Mouse (Mus musculus) hematopoietic multipotent progenitor cell, adult 10-12 weeks (in vitro differentiated cells): ENCODE measurements around the gene Cav3. TPM values are rescaled to one million over a fixed set of nuclear protein-coding genes. Genes with fewer than 3 reads are reported as not detected.

ENCODE experiments used
- polyA plus RNA-seq: library from polyadenylated mRNA; stranded (reverse); fragments of >175 nt; gene quantifications from 2 replicates; pipeline ENCODE4 v1.2.3, GENCODE M21; 2012; ENCODE audit warnings: low replicate concordance

Cav3 gene
- not detected in 2 replicates for polyA plus RNA-seq

DNA sequence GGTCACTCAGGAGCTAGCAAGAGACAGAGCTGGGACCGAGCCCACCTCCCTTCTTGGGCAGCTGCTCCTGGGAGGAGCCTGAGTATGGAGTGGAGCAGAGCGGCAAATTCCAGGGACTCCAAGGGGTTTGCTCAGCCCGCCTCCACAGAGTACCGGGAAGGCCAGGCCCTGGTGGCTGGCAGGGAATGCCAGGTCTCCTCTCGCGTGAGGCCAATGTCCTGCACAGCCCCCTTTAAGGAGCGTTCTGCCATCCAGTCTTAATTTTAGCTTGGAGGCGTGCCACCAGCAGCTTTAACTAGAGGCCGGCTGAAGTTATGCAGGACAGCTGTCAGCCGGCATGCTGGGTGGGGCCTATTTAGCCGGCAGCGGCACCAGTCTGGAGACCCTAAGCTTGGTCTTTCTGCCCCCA is at the start of gene Cav3:
Gene Cav3, plus strand, starts transcription at position 165 of the 409 bp plus-strand sequence.

DNA sequence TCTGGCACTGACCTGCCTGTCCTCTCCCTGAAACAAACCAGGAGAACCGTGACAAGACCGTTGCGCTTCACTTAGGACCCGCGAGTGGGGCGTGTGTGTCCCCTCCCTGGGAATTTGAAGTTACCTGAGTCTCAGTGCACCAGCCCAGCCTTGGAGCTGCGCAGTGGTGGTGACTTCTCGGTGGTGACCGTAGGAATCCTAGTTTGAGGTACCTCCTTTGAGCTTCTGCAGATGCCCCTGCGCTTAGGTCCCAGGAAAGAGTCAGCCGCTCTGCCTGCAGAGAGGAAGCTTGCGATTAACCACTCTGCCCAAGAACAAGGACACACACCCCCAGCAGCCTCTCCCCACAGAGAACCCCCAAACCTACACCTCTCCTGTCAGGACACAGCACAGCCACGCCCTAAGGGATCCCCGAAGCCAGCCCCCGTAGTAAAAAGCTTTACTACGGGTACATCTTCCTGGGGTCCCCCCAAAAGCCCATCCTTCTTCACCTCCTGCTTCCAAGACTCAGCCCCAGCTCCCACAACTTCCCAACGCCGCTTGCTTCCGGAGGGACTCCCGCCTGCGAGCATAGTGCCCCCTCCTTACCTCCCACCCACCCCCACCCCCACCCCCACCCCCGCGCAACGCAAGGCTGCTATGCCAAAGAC is 30.7 kb downstream of the Cav3 start, which contains the start of gene Oxtr:
Gene Oxtr, minus strand, starts transcription at position 34 of the 650 bp plus-strand sequence.

Other genes starting within 250 kb of the Cav3 start
- gene Lmcd1, start 185.7 kb upstream of the Cav3 start, polyA plus RNA-seq, result 0.13 and 2.0 TPM in 2 replicates
- gene Ssu2, start 71.5 kb upstream of the Cav3 start, polyA plus RNA-seq, result not detected in 2 replicates
- gene Oxtr, start 30.4 kb downstream of the Cav3 start, polyA plus RNA-seq, result not detected in 2 replicates
- 0.60 and 1.5 TPM in 2 replicates for gene Rad18, start 237.2 kb downstream of the Cav3 start, polyA plus RNA-seq